Mouse (Mus musculus) spleen, postnatal 4 days (tissue): ENCODE measurements around the gene Tmem221.
"Not testable (repeated sequence)": the region's sequence is repeated elsewhere in the genome, so short reads cannot be mapped to it uniquely, and the experiment has no call there.

Experiments
- DNase-seq, 2 experiments: peaks; one replicate each; pipeline ENCODE4 v3.0.0; 2022; ENCODE audit warnings: low spot score in 2 of 2

The Tmem221 gene

GRCm38 (mm10) chr8:71550754-71551153 lies 7.9 kb downstream of the Tmem221 start:
- DNase-seq, result no peak

DNA sequence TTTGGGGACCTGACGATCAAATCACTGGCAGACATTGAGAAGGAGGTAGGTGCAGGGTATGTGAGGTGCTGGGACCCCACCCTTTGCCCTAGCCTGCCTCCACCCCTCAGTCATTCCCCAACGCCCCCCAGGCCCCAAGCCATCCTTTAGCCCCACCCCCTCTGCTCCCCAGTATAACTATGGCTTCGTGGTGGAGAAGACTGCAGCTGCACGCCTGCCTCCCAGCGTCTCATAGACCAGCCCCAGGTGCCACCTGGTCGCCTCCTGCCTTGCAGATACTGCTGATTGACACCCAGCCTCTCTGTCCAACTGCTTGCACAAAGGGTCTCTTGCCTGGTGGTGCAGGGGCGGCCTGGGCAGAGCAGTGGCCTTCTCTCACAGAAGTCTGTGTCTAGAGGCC lies 11.1 kb downstream of the Tmem221 start:
- DNase-seq, result no peak

DNA sequence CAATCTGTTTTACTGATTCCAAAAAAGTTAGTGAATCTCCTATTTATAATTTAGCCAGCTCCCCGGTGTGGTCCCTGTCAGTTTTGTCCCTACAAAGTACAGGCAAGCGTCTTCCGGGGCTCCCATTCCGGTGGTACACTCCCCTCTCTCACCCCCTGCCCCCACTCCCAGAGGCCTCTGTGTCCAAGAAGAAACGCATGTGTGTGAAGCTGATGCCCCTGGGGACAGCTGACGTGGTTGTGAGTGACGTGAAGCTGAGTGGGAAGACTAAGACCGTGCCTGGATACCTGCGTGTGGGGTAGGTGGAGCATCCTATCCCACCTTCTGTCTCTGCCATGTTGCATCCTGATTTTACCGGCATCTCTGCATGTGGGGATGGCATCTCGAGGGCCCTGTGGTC lies 13.6 kb downstream of the Tmem221 start:
- no peak for DNase-seq

DNA sequence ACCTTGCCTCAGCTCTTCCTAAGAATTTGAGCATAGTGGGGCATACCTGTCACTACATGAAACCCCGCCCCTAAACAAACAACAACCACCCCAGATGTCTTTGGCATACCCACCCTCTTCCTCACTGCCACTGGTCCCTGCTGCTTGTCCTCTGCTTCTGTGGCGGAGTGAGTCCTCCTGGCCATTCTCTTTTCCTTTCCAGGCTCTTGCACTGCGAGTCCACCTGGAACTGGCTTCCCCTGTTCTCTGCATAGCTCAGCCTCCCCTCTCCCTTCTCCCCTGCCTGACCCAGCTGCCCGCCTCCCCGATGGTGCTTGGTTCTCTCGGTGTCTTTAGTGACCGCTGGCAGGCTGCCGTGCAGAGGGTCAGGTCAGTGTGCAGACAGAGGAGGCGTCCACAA lies 14.9 kb downstream of the Tmem221 start:
- no peak for DNase-seq

- peak; percentile 90 to 94 for DNase-seq
Observed at GRCm38 (mm10) chr8:71542632-71543343, 15.9 kb downstream of the Tmem221 start, which contains the start of gene Mvb12a. TSS of gene Mvb12a (plus strand) at chr8:71542922.

GRCm38 (mm10) chr8:71537028-71537867 lies 21.4 kb downstream of the Tmem221 start, which contains the start of gene Bst2:
TSS of gene Bst2 (minus strand) at chr8:71537456.
- peak; percentile 87 to 88 for DNase-seq

- DNase-seq, result no peak
Observed at GRCm38 (mm10) chr8:71535663-71536062, 23.0 kb downstream of the Tmem221 start.

GRCm38 (mm10) chr8:71534263-71534810 lies 24.3 kb downstream of the Tmem221 start:
- DNase-seq, result no peak

DNA sequence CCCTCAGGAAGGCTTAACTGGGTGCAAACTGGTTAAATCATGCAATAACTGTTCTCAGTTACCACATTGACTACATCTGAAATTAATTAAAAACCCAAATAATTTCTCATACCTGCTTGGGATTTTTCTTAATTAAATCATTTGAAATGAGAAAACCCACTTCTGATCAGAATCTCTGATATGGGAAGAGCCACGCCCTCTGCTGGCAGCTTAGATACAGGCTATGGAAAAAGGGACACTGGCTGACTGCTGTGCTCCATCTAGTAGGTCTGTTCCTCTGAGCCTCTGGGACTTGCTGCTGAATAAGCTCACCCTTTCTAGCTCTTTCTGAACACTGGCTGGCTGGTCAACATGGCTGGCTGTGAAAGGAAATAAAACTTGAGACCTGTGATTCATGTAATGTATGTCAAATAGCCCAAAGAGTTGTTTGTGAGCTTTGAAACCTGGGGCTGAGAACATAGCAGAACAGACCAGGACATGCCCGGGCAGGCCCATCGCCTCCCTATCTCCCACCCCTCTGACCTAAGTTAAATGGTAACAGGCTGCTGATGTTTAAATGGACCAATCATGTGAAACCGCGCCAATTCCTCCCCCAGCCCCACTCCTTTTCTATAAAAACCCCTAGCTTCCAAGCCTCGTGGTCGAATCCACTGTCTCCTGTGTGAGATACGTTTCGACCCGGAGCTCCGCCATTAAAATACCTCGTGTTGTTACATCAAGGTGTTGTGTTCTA lies 27.8 kb downstream of the Tmem221 start:
- not testable (repeated sequence) for DNase-seq

GRCm38 (mm10) chr8:71528362-71529073 lies 30.2 kb downstream of the Tmem221 start:
- no peak for DNase-seq

DNA sequence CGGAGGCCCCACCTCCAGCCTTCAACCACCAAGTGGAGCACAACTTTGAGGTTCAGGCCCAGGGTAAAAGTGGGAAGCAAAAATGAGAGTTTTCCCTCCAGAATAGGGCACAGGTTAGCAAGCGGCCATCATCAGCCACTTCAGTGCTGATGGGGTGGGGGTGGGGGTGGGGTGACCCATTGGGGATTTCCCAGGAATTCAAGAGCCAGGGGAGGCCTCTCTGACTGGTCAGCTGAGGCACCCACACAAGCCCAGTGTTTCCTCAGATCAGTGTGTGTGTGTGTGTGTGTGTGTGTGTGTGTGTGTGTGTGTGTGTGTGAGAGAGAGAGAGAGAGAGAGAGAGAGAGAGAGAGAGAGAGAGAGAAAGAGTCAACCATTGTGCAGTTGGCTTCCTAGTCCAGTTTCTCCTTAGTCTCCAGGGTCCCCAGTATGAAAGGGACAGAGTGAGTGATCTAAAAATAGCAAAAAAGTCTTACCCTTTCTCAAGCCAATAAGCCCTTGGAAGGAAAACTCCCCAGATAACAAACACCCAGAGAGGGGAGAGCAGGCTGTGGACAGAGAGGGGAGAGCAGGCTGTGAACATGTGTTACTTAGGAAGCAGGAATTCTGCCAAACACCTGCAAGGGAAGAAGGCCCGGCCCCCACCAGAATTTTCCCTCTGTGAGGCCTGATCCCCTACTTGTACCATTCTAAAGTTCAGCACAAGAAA lies 31.4 kb downstream of the Tmem221 start:
- no peak for DNase-seq

- DNase-seq, result no peak
Observed at GRCm38 (mm10) chr8:71526272-71526671, 32.4 kb downstream of the Tmem221 start.

GRCm38 (mm10) chr8:71525226-71526050 lies 33.2 kb downstream of the Tmem221 start, which contains the start of gene Ccdc194:
TSS of gene Ccdc194 (minus strand) at chr8:71525711.
- DNase-seq, result no peak

- peak; percentile 91 to 97 for DNase-seq
Observed at GRCm38 (mm10) chr8:71521634-71522033, 37.0 kb downstream of the Tmem221 start.

GRCm38 (mm10) chr8:71519037-71519825 lies 39.4 kb downstream of the Tmem221 start:
- peak in 1 of 2 experiments; percentile 48 for DNase-seq

GRCm38 (mm10) chr8:71516786-71517185 lies 41.9 kb downstream of the Tmem221 start:
- no peak for DNase-seq

- DNase-seq, result no peak
Observed at GRCm38 (mm10) chr8:71515043-71515442, 43.6 kb downstream of the Tmem221 start.

- no peak for DNase-seq
Observed at GRCm38 (mm10) chr8:71513018-71513754, 45.5 kb downstream of the Tmem221 start.
